Mouse (Mus musculus) heart, adult 2 months (tissue): ENCODE measurements around the gene Rhov.

Experiments used
- CTCF ChIP-seq: fragments of 200-600 bp; IDR thresholded peaks from 2 replicates; pipeline ENCODE4 v1.8.1; 2022; ENCODE audit warnings: antibody characterized with exemption, mild to moderate bottlenecking, moderate library complexity
- EP300 ChIP-seq: fragments of 200-500 bp; IDR thresholded peaks from 2 replicates; pipeline ENCODE4 v1.6.1; 2011; ENCODE audit warnings: low read depth, low read length, control low read depth; ENCODE audit not compliant: insufficient read depth
- POLR2A ChIP-seq: fragments of 200-500 bp; IDR thresholded peaks from 2 replicates; pipeline ENCODE4 v1.6.1; 2011; ENCODE audit warnings: mild to moderate bottlenecking, low read depth, low read length, control low read depth; ENCODE audit not compliant: insufficient read depth

GRCm38 (mm10) chr2:119254976-119255375, 16.1 kb downstream of the Rhov start:
- TF ChIP-seq POLR2A (no peak), CTCF (no peak), EP300 (no peak)
